ENCODE assay signal across 19 mouse cellular contexts in genomic region chr3:65273317-65273716, GRCm38 (mm10).
"Had no signal": no experiment of that assay in that cellular context is flagged by ENCODE, and none has a peak within 500 bp of the region (broad histone marks: within the 10 kb centered on the region; RNA-seq: fewer than 3 reads in every experiment).

No protein-coding gene starts in this region.

- ATAC-seq: midbrain, embryonic 16.5 days had no signal

- H3K36me3 ChIP-seq: midbrain, embryonic 10.5 days; midbrain, embryonic 12.5 days; neural tube, embryonic 13.5 days; neural tube, embryonic 15.5 days had no signal

- H3K9me3 ChIP-seq: midbrain, embryonic 10.5 days; midbrain, embryonic 12.5 days; neural tube, embryonic 13.5 days; neural tube, embryonic 15.5 days had no signal

- H3K27ac ChIP-seq: midbrain, embryonic 10.5 days; midbrain, embryonic 12.5 days; neural tube, embryonic 13.5 days; neural tube, embryonic 15.5 days had no signal

- H3K4me3 ChIP-seq: midbrain, embryonic 10.5 days; midbrain, embryonic 12.5 days; myocyte; neural tube, embryonic 13.5 days; neural tube, embryonic 15.5 days had no signal

- DNase-seq: lung, adult 18-20 months; lung, embryonic 14.5 days; lung, postnatal 10 days; lung, postnatal 4 days; midbrain, embryonic 14.5 days; retina, postnatal 1 day; right cerebral cortex, adult 18-20 months; right cerebral cortex, postnatal 25 days; right cerebral cortex, postnatal 4 days; spleen, adult 18-20 months; thymus, adult 2 months; thymus, postnatal 25 days; thymus, postnatal 4 days had no signal

- H3K27me3 ChIP-seq: midbrain, embryonic 12.5 days; neural tube, embryonic 13.5 days; neural tube, embryonic 15.5 days had no signal

- H3K4me1 ChIP-seq: midbrain, embryonic 12.5 days; neural tube, embryonic 13.5 days; neural tube, embryonic 15.5 days had no signal

- H3K4me2 ChIP-seq: lung, embryonic 14.5 days; midbrain, embryonic 12.5 days; neural tube, embryonic 13.5 days; neural tube, embryonic 15.5 days had no signal

- H3K9ac ChIP-seq: lung, embryonic 14.5 days; midbrain, embryonic 12.5 days; neural tube, embryonic 13.5 days; neural tube, embryonic 15.5 days had no signal
